8 mouse cellular contexts compared by ENCODE assay signal in genomic region chr6:149187371-149187770, GRCm38 (mm10). TPM values are rescaled to one million over a fixed set of nuclear protein-coding genes. Genes with fewer than 3 reads are reported as not detected.
DNase-seq lines count a peak whose midpoint lies in the region; ATAC-seq and TF ChIP-seq lines count a peak whose summit lies in the region.

No protein-coding gene starts in this region.

- WGBS in liver, adult 2 months = 53% methylated on average over 1 of the region's 1 CpGs
- 85% methylated on average over 1 of the region's 1 CpGs for WGBS in limb, embryonic 10.5 days
- 61% methylated on average over 1 of the region's 1 CpGs for WGBS in neural tube, embryonic 14.5 days

- H3K9me3 ChIP-seq in limb, embryonic 10.5 days (replicated peaks) = no peaks in the 10 kb centered on the region
- no peaks in the 10 kb centered on the region for H3K9me3 ChIP-seq in neural tube, embryonic 14.5 days (ENCODE audit: control insufficient read depth, low read length)

- H3K27ac ChIP-seq in liver, adult 2 months (replicated peaks; ENCODE audit: insufficient read depth, low read depth, low read length) = peak overlapping the region; percentile 85
- H3K27ac ChIP-seq in embryonic fibroblast, embryonic 13.5 days (ENCODE audit: insufficient read depth, low read length) = no peak overlapping the region
- H3K27ac ChIP-seq in limb, embryonic 10.5 days = peak overlapping the region; percentile 99
- no peak overlapping the region for H3K27ac ChIP-seq in neural tube, embryonic 14.5 days (ENCODE audit: low read depth, low read length)

- H3K9ac ChIP-seq in liver, adult 2 months (ENCODE audit: low read depth, low read length) = peak overlapping the region; percentile 31; the same call in 1 of the 2 replicates
- H3K9ac ChIP-seq in neural tube, embryonic 14.5 days (replicated peaks; ENCODE audit: low read depth, low read length) = peak overlapping the region; percentile 90

- peak overlapping the region; percentile 66 for H3K4me3 ChIP-seq in liver, adult 2 months (ENCODE audit: insufficient read depth, low read depth, low read length)
- H3K4me3 ChIP-seq in embryonic fibroblast, embryonic 13.5 days (ENCODE audit: insufficient read depth, low read length) = peak overlapping the region; percentile 89
- peak overlapping the region; percentile 95 for H3K4me3 ChIP-seq in limb, embryonic 10.5 days
- H3K4me3 ChIP-seq in neural tube, embryonic 14.5 days (ENCODE audit: low read depth, low read length) = peak overlapping the region; percentile 68

- no peaks in the 10 kb centered on the region for H3K27me3 ChIP-seq in liver, adult 2 months (ENCODE audit: control insufficient read depth, insufficient read depth, low read length)
- H3K27me3 ChIP-seq in limb, embryonic 10.5 days (ENCODE audit: low read depth, poor library complexity, severe bottlenecking) = no peaks in the 10 kb centered on the region
- H3K27me3 ChIP-seq in neural tube, embryonic 14.5 days (ENCODE audit: control insufficient read depth, insufficient read depth, low read length) = no peaks in the 10 kb centered on the region

- peaks cover 3% of the 10 kb centered on the region; the same call in 1 of the 2 replicates for H3K79me2 ChIP-seq in liver, adult 2 months (ENCODE audit: control insufficient read depth, insufficient read depth, low read length)

- H3K36me3 ChIP-seq in liver, adult 2 months (ENCODE audit: control insufficient read depth, insufficient read depth, low read length) = peaks cover 14% of the 10 kb centered on the region
- H3K36me3 ChIP-seq in limb, embryonic 10.5 days = peaks cover 36% of the 10 kb centered on the region
- H3K36me3 ChIP-seq in neural tube, embryonic 14.5 days (ENCODE audit: control insufficient read depth, insufficient read depth, low read length) = peaks cover 5% of the 10 kb centered on the region; the same call in 1 of the 2 replicates

- peak; percentile 53 for DNase-seq in liver, adult 2 months (ENCODE audit: extremely low read depth, low read depth, low spot score)
- no peak for DNase-seq in liver
- DNase-seq in limb, embryonic 10.5 days (ENCODE audit: low spot score) = no peak
- DNase-seq in thymus, postnatal 14 days = no peak
- no peak for DNase-seq in embryo, embryonic 10.5 days (ENCODE audit: low spot score)
- no peak for DNase-seq in cerebellum, adult 11-12 months

- peak overlapping the region; percentile 66 for H3K4me2 ChIP-seq in neural tube, embryonic 14.5 days (ENCODE audit: low read depth, low read length)

- peaks cover 18% of the 10 kb centered on the region for H3K4me1 ChIP-seq in liver, adult 2 months (ENCODE audit: control insufficient read depth, insufficient read depth, low read length)
- H3K4me1 ChIP-seq in embryonic fibroblast, embryonic 13.5 days (ENCODE audit: control insufficient read depth, insufficient read depth, low read length) = peaks cover 3% of the 10 kb centered on the region
- H3K4me1 ChIP-seq in limb, embryonic 10.5 days = peaks cover 12% of the 10 kb centered on the region
- H3K4me1 ChIP-seq in neural tube, embryonic 14.5 days (ENCODE audit: control insufficient read depth, insufficient read depth, low read length) = peaks cover 16% of the 10 kb centered on the region

- no peak for TF ChIP-seq CTCF in liver, adult 2 months (IDR thresholded peaks at IDR 0.05; ENCODE audit: low read depth, low read length)
- TF ChIP-seq CTCF in embryonic fibroblast, embryonic 13.5 days (IDR thresholded peaks at IDR 0.05; ENCODE audit: borderline replicate concordance, insufficient read depth, low read length) = no peak

- ATAC-seq in neural tube, embryonic 14.5 days (ENCODE audit: low read depth) = no peak

- TF ChIP-seq POLR2A in liver, adult 2 months (IDR thresholded peaks at IDR 0.05; ENCODE audit: extremely low read depth, insufficient read depth, low read length) = no peak
- no peak for TF ChIP-seq POLR2A in embryonic fibroblast, embryonic 13.5 days (IDR thresholded peaks at IDR 0.05; ENCODE audit: low read depth, low read length)

RNA-seq across cellular contexts. Expression of gene Amn1, which starts 1.1 kb away (rescaled TPM):
- total RNA-seq in liver, adult 2 months (2014; rRNA removed) = 7.9 and 12.2 TPM in 2 replicates
- polyA plus RNA-seq in liver, adult 2 months (2012; rRNA removed) = 4.2 and 4.3 TPM in 2 replicates
- polyA plus RNA-seq in embryonic fibroblast, embryonic 13.5 days (2011; ENCODE audit: insufficient read length, low read depth, missing spikeins) = 19.3 and 19.6 TPM in 2 replicates
- 39.5 and 44.0 TPM in 2 replicates for polyA plus RNA-seq in limb, embryonic 10.5 days (2016; fragmentation: Nextera tagmentation; extraction: Ambion mirVana)
- polyA plus RNA-seq in neural tube, embryonic 14.5 days (2014; fragmentation: Nextera tagmentation; extraction: Ambion mirVana) = 111 and 125 TPM in 2 replicates

RNA-seq across cellular contexts. Expression of gene Etfbkmt, which starts 47.7 kb away (rescaled TPM):
- total RNA-seq in liver, adult 2 months (2014; rRNA removed) = 25.3 and 31.0 TPM in 2 replicates
- 3.9 and 15.6 TPM in 2 replicates for polyA plus RNA-seq in liver, adult 2 months (2012; rRNA removed)
- polyA plus RNA-seq in embryonic fibroblast, embryonic 13.5 days (2011; ENCODE audit: insufficient read length, low read depth, missing spikeins) = 5.2 and 6.0 TPM in 2 replicates
- 14.4 and 15.8 TPM in 2 replicates for polyA plus RNA-seq in limb, embryonic 10.5 days (2016; fragmentation: Nextera tagmentation; extraction: Ambion mirVana)
- polyA plus RNA-seq in neural tube, embryonic 14.5 days (2014; fragmentation: Nextera tagmentation; extraction: Ambion mirVana) = 6.2 and 6.7 TPM in 2 replicates

RNA-seq across cellular contexts. Expression of gene Gm10203, which starts 57.4 kb away (rescaled TPM):
- not detected in 2 replicates for total RNA-seq in liver, adult 2 months (2014; rRNA removed)
- not detected in 2 replicates for polyA plus RNA-seq in liver, adult 2 months (2012; rRNA removed)
- not detected in 2 replicates for polyA plus RNA-seq in embryonic fibroblast, embryonic 13.5 days (2011; ENCODE audit: insufficient read length, low read depth, missing spikeins)
- not detected in 2 replicates for polyA plus RNA-seq in limb, embryonic 10.5 days (2016; fragmentation: Nextera tagmentation; extraction: Ambion mirVana)
- polyA plus RNA-seq in neural tube, embryonic 14.5 days (2014; fragmentation: Nextera tagmentation; extraction: Ambion mirVana) = not detected in 2 replicates

Comparison
In these comparisons a context has a peak if more than half of its experiments do, and no peak if none do; other contexts are left out.
1. H3K27ac ChIP-seq: peak in liver, adult 2 months (single experiment) and limb, embryonic 10.5 days (single experiment); none in embryonic fibroblast, embryonic 13.5 days (single experiment) and neural tube, embryonic 14.5 days (single experiment).
2. Peak in every context shown above with its lines, with median percentiles within 50 percentile points of each other: H3K4me3 ChIP-seq.